Mouse (Mus musculus): ENCODE measurements around the gene Nfib. TPM values are rescaled to one million over a fixed set of nuclear protein-coding genes. Genes with fewer than 3 reads are reported as not detected.

Nfib gene
- polyA plus RNA-seq, 1 experiment, result 3.9 TPM

GRCm38 (mm10) chr4:82528978-82529377 is 176.6 kb downstream of the Nfib start:
- H3K4me1 ChIP-seq (replicated peaks; ENCODE audit: control insufficient read depth, insufficient read depth, low read length), result no peaks in the 10 kb centered on the region
- 82% methylated on average over 2 of the region's 2 CpGs for WGBS

GRCm38 (mm10) chr4:82519935-82520334 is 185.6 kb downstream of the Nfib start:
- no peak for TF ChIP-seq CTCF (IDR thresholded peaks at IDR 0.05; ENCODE audit: borderline replicate concordance, control insufficient read depth, extremely low read depth, insufficient read depth, low read length, poor library complexity)
- TF ChIP-seq POLR2A (IDR thresholded peaks at IDR 0.05; ENCODE audit: control insufficient read depth, extremely low read depth, insufficient read depth, low read length, poor library complexity), result no peak
- no peaks in the 10 kb centered on the region for H3K27me3 ChIP-seq (ENCODE audit: control insufficient read depth, insufficient read depth, low read length)
- no peak overlapping the region for H3K4me3 ChIP-seq (ENCODE audit: control insufficient read depth, insufficient read depth, low read length)
- no peak overlapping the region for H3K27ac ChIP-seq (ENCODE audit: control insufficient read depth, insufficient read depth, low read length)
- H3K4me1 ChIP-seq (replicated peaks; ENCODE audit: control insufficient read depth, insufficient read depth, low read length), result no peaks in the 10 kb centered on the region
- no peak for DNase-seq
- H3K36me3 ChIP-seq (ENCODE audit: control insufficient read depth, insufficient read depth, low read length), result no peaks in the 10 kb centered on the region
- 96% methylated on average over 4 of the region's 4 CpGs for WGBS

More at GRCm38 (mm10) chr4:82528978-82529377, 176.6 kb downstream of the Nfib start:
- Histone ChIP-seq H3K27me3 (ENCODE audit: control insufficient read depth, insufficient read depth, low read length) (no peaks in the 10 kb centered on the region), H3K4me3 (ENCODE audit: control insufficient read depth, insufficient read depth, low read length) (no peak overlapping the region), H3K27ac (ENCODE audit: control insufficient read depth, insufficient read depth, low read length) (no peak overlapping the region), H3K36me3 (ENCODE audit: control insufficient read depth, insufficient read depth, low read length) (no peaks in the 10 kb centered on the region)
- TF ChIP-seq POLR2A (IDR thresholded peaks at IDR 0.05; ENCODE audit: control insufficient read depth, extremely low read depth, insufficient read depth, low read length, poor library complexity) (no peak), CTCF (IDR thresholded peaks at IDR 0.05; ENCODE audit: borderline replicate concordance, control insufficient read depth, extremely low read depth, insufficient read depth, low read length, poor library complexity) (no peak)
- no peak for DNase-seq

GRCm38 (mm10) chr4:82518132-82518531 is 187.4 kb downstream of the Nfib start:
- 82% methylated on average over 1 of the region's 1 CpGs for WGBS
- Histone ChIP-seq H3K27me3 (ENCODE audit: control insufficient read depth, insufficient read depth, low read length) (no peaks in the 10 kb centered on the region; the same call in 1 of the 2 replicates), H3K4me1 (replicated peaks; ENCODE audit: control insufficient read depth, insufficient read depth, low read length) (peaks cover 2% of the 10 kb centered on the region; the same call in 1 of the 2 replicates), H3K36me3 (ENCODE audit: control insufficient read depth, insufficient read depth, low read length) (no peaks in the 10 kb centered on the region), H3K27ac (ENCODE audit: control insufficient read depth, insufficient read depth, low read length) (no peak overlapping the region), H3K4me3 (ENCODE audit: control insufficient read depth, insufficient read depth, low read length) (no peak overlapping the region)
- DNase-seq, result no peak
- TF ChIP-seq CTCF (IDR thresholded peaks at IDR 0.05; ENCODE audit: borderline replicate concordance, control insufficient read depth, extremely low read depth, insufficient read depth, low read length, poor library complexity) (no peak), POLR2A (IDR thresholded peaks at IDR 0.05; ENCODE audit: control insufficient read depth, extremely low read depth, insufficient read depth, low read length, poor library complexity) (no peak)

GRCm38 (mm10) chr4:82517311-82517710 is 188.2 kb downstream of the Nfib start:
- Histone ChIP-seq H3K36me3 (ENCODE audit: control insufficient read depth, insufficient read depth, low read length) (no peaks in the 10 kb centered on the region), H3K27me3 (ENCODE audit: control insufficient read depth, insufficient read depth, low read length) (no peaks in the 10 kb centered on the region; the same call in 1 of the 2 replicates), H3K4me1 (replicated peaks; ENCODE audit: control insufficient read depth, insufficient read depth, low read length) (peaks cover 8% of the 10 kb centered on the region; the same call in 1 of the 2 replicates), H3K4me3 (ENCODE audit: control insufficient read depth, insufficient read depth, low read length) (no peak overlapping the region), H3K27ac (ENCODE audit: control insufficient read depth, insufficient read depth, low read length) (no peak overlapping the region)
- 90% methylated on average over 7 of the region's 7 CpGs for WGBS
- TF ChIP-seq POLR2A (IDR thresholded peaks at IDR 0.05; ENCODE audit: control insufficient read depth, extremely low read depth, insufficient read depth, low read length, poor library complexity), result no peak
- TF ChIP-seq CTCF (IDR thresholded peaks at IDR 0.05; ENCODE audit: borderline replicate concordance, control insufficient read depth, extremely low read depth, insufficient read depth, low read length, poor library complexity), result no peak
- no peak for DNase-seq

- WGBS, result 51% methylated on average over 6 of the region's 6 CpGs
- no peaks in the 10 kb centered on the region; the same call in 1 of the 2 replicates for H3K27me3 ChIP-seq (ENCODE audit: control insufficient read depth, insufficient read depth, low read length)
- peaks cover 8% of the 10 kb centered on the region; the same call in 1 of the 2 replicates for H3K4me1 ChIP-seq (replicated peaks; ENCODE audit: control insufficient read depth, insufficient read depth, low read length)
- no peak for TF ChIP-seq CTCF (IDR thresholded peaks at IDR 0.05; ENCODE audit: borderline replicate concordance, control insufficient read depth, extremely low read depth, insufficient read depth, low read length, poor library complexity)
- TF ChIP-seq POLR2A (IDR thresholded peaks at IDR 0.05; ENCODE audit: control insufficient read depth, extremely low read depth, insufficient read depth, low read length, poor library complexity), result no peak
- no peak for DNase-seq
- H3K27ac ChIP-seq (ENCODE audit: control insufficient read depth, insufficient read depth, low read length), result no peak overlapping the region
- no peaks in the 10 kb centered on the region for H3K36me3 ChIP-seq (ENCODE audit: control insufficient read depth, insufficient read depth, low read length)
- no peak overlapping the region for H3K4me3 ChIP-seq (ENCODE audit: control insufficient read depth, insufficient read depth, low read length)
These were observed 189.2 kb downstream of the Nfib start for GRCm38 (mm10) chr4:82516211-82516795.

GRCm38 (mm10) chr4:82514921-82515320 is 190.6 kb downstream of the Nfib start:
- WGBS, result 90% methylated on average over 8 of the region's 8 CpGs

More at GRCm38 (mm10) chr4:82514921-82515320, 190.6 kb downstream of the Nfib start:
- DNase-seq, result no peak
- Histone ChIP-seq H3K4me3 (ENCODE audit: control insufficient read depth, insufficient read depth, low read length) (no peak overlapping the region), H3K27ac (ENCODE audit: control insufficient read depth, insufficient read depth, low read length) (no peak overlapping the region), H3K27me3 (ENCODE audit: control insufficient read depth, insufficient read depth, low read length) (no peaks in the 10 kb centered on the region; the same call in 1 of the 2 replicates), H3K4me1 (replicated peaks; ENCODE audit: control insufficient read depth, insufficient read depth, low read length) (peaks cover 8% of the 10 kb centered on the region; the same call in 1 of the 2 replicates), H3K36me3 (ENCODE audit: control insufficient read depth, insufficient read depth, low read length) (no peaks in the 10 kb centered on the region)
- no peak for TF ChIP-seq POLR2A (IDR thresholded peaks at IDR 0.05; ENCODE audit: control insufficient read depth, extremely low read depth, insufficient read depth, low read length, poor library complexity)

Measured in thymus, adult 2 months (tissue).